Mouse (Mus musculus): ENCODE measurements at regions not wholly inside any gene's neighbourhood (a gene's known extent, or its start where the extent isn't known, plus 50 kb on each side); places are given as distances from the start of the nearest gene placed in this dataset.

- peak; percentile 67 to 79 for DNase-seq (ENCODE audit: extremely low spot score in 1 of 2, low spot score in 1 of 2)
These were observed 61.2 kb upstream of the Ankrd28 start for GRCm38 (mm10) chr14:31891500-31892185.

GRCm38 (mm10) chr14:31892186-31892510 is 61.7 kb upstream of the Ankrd28 start:
- DNase-seq (ENCODE audit: extremely low spot score in 1 of 2, low spot score in 1 of 2) = no peak

- DNase-seq (ENCODE audit: extremely low spot score in 1 of 2, low spot score in 1 of 2) = no peak
These were observed 66.0 kb upstream of the Ankrd28 start for GRCm38 (mm10) chr14:31896500-31896899.

GRCm38 (mm10) chr14:31899504-31899903 is 69.1 kb upstream of the Ankrd28 start:
- no peak for DNase-seq (ENCODE audit: extremely low spot score in 1 of 2, low spot score in 1 of 2)

GRCm38 (mm10) chr14:31899906-31900305 is 69.5 kb upstream of the Ankrd28 start:
- DNase-seq (ENCODE audit: extremely low spot score in 1 of 2, low spot score in 1 of 2) = no peak

- no peak for DNase-seq (ENCODE audit: extremely low spot score in 1 of 2, low spot score in 1 of 2)
These were observed 71.5 kb upstream of the Ankrd28 start for GRCm38 (mm10) chr14:31901901-31902300.

- no peak for DNase-seq (ENCODE audit: extremely low spot score in 1 of 2, low spot score in 1 of 2)
These were observed 73.2 kb upstream of the Ankrd28 start for GRCm38 (mm10) chr14:31903664-31904063.

GRCm38 (mm10) chr14:31908591-31908990 is 78.1 kb upstream of the Ankrd28 start:
- DNase-seq (ENCODE audit: extremely low spot score in 1 of 2, low spot score in 1 of 2) = no peak

GRCm38 (mm10) chr14:31909291-31909690 is 78.8 kb upstream of the Ankrd28 start:
- DNase-seq (ENCODE audit: extremely low spot score in 1 of 2, low spot score in 1 of 2) = no peak

GRCm38 (mm10) chr14:31910809-31911208 is 80.4 kb upstream of the Ankrd28 start:
- no peak for DNase-seq (ENCODE audit: extremely low spot score in 1 of 2, low spot score in 1 of 2)

GRCm38 (mm10) chr14:31918461-31918860 is 88.0 kb upstream of the Ankrd28 start:
- DNase-seq (ENCODE audit: extremely low spot score in 1 of 2, low spot score in 1 of 2) = no peak

- DNase-seq (ENCODE audit: extremely low spot score in 1 of 2, low spot score in 1 of 2) = no peak
These were observed 88.5 kb upstream of the Ankrd28 start for GRCm38 (mm10) chr14:31918921-31919320.

GRCm38 (mm10) chr14:31929161-31929707 is 98.8 kb upstream of the Ankrd28 start:
- DNase-seq (ENCODE audit: extremely low spot score in 1 of 2, low spot score in 1 of 2) = no peak

- DNase-seq (ENCODE audit: extremely low spot score in 1 of 2, low spot score in 1 of 2) = peak in 1 of 2 experiments; percentile 50
These were observed 98.4 kb upstream of the Galnt15 start for GRCm38 (mm10) chr14:31930367-31930766.

GRCm38 (mm10) chr14:31931971-31932370 is 96.8 kb upstream of the Galnt15 start:
- no peak for DNase-seq (ENCODE audit: extremely low spot score in 1 of 2, low spot score in 1 of 2)

- DNase-seq (ENCODE audit: extremely low spot score in 1 of 2, low spot score in 1 of 2) = peak in 1 of 2 experiments; percentile 25
These were observed 95.3 kb upstream of the Galnt15 start for GRCm38 (mm10) chr14:31933441-31933840.

GRCm38 (mm10) chr14:31933841-31934271 is 94.9 kb upstream of the Galnt15 start:
- DNase-seq (ENCODE audit: extremely low spot score in 1 of 2, low spot score in 1 of 2) = peak; percentile 44 to 66

- peak in 1 of 2 experiments; percentile 27 for DNase-seq (ENCODE audit: extremely low spot score in 1 of 2, low spot score in 1 of 2)
These were observed 94.5 kb upstream of the Galnt15 start for GRCm38 (mm10) chr14:31934321-31934720.

GRCm38 (mm10) chr14:31934771-31935170 is 94.0 kb upstream of the Galnt15 start:
- DNase-seq (ENCODE audit: extremely low spot score in 1 of 2, low spot score in 1 of 2) = no peak

- no peak for DNase-seq (ENCODE audit: extremely low spot score in 1 of 2, low spot score in 1 of 2)
These were observed 93.4 kb upstream of the Galnt15 start for GRCm38 (mm10) chr14:31935411-31935810.

- DNase-seq (ENCODE audit: extremely low spot score in 1 of 2, low spot score in 1 of 2) = no peak
These were observed 92.2 kb upstream of the Galnt15 start for GRCm38 (mm10) chr14:31936581-31936980.

- no peak for DNase-seq (ENCODE audit: extremely low spot score in 1 of 2, low spot score in 1 of 2)
These were observed 87.9 kb upstream of the Galnt15 start for GRCm38 (mm10) chr14:31940900-31941299.

Measured in frontal cortex, adult 2 months (tissue).